Mouse (Mus musculus): ENCODE measurements at regions not wholly inside any gene's neighbourhood (a gene's known extent, or its start where the extent isn't known, plus 50 kb on each side); places are given as distances from the start of the nearest gene placed in this dataset.

DNA sequence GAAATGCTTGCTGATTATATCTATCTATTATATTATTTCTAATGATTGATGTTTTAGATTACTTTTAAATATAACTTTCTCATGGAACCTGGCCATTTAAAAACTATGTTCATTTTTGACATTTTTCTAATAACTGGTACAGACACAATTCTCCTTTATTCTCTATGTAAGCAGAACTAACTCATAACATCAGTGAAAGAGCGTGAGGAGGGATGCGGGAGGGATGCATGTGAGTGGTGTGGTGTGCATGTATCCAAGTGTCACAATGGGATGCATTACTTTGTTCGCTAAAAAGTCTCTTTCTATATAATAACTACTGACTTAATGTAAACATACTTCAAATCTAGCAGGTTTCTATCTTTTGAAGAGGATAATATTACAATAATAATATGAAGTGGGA lies 428.7 kb upstream of the Ccnh start:
- intact Hi-C loops (cut with DNase I), result no loop called here

DNA sequence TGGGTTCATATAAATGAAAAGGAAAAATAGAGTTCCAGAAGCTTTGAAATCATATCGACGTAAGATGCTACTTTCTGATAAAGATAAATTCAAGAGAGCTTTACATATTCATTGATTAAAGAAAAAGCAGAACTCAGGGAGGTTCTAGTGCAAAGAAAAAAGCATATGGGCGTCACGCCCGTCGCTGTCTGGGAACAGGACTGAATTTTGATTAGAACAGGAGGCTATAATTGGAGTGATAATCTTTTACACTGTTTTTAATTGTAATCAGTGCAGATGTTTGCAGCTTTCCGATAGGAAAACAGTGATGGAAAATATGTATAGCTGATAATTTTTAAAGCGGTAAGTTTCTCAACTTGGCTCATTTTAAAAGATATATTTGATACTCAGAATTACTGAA lies 428.2 kb upstream of the Ccnh start:
- intact Hi-C loops (cut with DNase I), result no loop called here

DNA sequence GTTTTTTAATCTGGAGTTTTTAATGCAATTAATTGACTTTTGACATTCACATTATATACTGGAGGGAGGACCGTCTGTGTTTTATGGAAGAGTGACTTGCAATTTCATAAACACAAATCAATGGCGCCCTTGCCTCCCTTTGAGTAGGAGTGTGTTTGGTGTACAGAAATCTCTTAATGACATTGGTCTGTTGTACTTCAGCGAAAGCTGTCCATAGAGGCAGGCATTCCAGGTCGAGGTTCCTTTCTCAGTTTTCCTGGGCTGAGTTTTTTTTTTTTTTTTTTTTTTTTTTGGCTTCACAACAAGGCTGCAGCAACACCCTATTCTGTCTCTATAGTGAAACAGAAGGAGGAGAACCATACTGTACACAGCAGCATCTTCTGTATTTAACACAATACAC lies 427.4 kb upstream of the Ccnh start:
- intact Hi-C loops (cut with DNase I), result no loop called here

DNA sequence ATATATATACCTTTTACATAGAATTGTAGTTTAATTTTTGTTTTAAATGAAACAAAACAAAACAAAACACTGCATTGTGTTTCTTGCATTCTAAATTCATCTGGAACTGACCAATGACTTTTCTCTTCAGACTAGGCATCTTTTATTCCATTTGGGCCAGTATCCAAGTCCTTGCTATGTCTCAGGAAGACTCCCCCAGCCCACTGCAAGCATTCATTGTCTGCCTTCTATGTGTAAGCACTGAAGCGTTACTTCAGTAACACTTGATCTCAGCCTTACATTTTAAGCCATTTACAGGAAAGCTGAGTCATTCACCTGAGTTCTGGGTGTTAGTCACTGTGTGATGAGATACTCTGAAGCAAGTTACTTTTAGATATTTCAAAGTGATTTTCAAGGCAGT lies 425.3 kb upstream of the Ccnh start:
- intact Hi-C loops (cut with DNase I), result no loop called here

DNA sequence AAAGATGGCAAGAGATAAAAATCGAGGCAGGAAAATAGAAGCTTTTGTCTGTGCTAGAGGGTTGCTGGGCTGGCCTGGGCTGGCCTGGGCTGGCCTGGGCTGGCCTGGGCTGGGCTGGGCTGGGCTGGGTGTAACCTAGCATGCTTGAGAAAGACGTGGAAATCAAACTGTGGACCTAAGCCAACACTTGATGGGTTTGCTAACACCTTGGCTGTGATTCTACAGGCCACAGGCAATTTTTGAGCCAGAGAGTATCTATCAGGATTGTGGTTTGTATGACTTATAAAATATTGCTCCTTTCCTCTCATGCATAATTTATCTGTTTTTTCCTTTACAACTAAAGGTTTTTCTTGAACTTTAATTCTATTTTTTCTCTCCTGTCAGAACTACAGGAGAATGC lies 417.3 kb upstream of the Ccnh start:
- intact Hi-C loops (cut with DNase I), result no loop called here

DNA sequence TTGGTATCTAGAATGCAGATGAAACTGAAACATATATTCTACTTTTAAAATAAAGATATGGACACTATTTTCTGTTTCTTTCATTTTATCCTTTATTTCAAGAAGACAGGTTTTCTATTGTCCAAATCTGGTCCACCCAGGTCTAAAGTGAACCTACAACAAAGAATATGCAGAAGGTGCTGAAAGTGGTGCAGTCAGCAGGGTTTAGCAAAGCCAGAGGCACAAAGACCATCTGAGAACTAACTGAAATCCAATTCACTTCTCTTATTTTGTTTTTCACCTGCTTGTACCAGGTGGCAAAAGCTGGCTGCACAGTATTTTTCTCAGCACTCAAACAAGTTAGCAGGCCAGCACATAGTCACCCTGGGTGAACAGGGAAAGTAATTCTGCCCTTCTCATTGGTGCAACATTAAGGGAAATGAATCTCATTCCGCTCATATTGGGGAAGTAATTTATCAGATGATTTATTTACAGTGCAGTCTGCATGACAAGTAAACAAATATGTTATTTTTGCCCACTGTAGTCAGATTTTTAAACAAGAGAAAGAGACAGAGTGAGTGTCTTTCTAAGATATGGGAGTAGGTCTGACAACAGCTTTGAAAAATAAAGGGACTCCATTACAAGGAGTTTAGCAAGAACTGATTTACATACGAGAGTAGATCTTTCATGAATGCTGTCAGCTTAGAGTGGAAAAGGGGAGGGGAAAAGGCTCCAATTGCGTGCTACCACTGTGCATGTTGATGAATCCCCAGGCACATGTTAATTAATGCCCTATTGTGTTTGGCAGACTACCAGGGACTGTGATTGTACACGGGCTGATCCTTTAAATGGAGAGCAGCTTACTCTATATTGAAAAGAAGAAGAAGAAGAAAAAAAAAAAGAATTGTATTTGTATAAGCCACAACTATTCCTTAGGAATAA lies 405.9 kb upstream of the Ccnh start:
- intact Hi-C loops (cut with DNase I), result no loop called here

DNA sequence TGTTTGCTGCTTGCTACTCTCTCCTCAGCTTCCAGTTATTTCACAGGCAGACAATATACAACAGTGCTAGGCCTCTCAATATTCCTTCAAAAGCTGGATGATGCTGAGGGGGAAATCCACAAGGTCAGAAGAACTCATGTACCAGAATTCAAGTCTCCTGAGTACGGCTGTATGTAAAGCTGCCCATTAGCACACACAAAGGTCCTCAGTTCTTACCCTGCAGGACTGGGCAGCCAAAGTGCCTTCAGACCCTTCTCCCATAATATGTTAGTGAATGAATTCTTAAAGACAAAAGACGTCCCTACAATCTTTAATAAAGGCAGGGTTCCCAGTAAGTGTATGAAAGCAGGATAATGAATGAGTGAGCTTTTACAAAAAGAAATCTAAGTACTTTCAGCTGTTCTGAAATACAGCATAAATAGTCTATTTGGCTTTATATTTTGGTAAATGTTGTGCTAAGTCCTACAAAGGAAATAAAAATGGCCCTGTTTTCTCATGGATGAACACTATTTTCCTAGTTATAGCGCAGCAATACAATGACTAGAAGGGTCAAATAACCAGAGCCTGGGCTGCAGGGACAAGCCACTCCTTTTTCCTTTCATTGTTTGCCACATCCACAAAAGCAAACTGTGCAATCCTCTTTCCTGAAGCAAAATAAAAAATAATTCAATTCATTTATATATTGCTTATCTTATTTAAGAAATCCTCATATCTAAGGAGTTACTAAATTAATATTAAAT lies 384.8 kb upstream of the Ccnh start:
- intact Hi-C loops (cut with DNase I), result no loop called here

DNA sequence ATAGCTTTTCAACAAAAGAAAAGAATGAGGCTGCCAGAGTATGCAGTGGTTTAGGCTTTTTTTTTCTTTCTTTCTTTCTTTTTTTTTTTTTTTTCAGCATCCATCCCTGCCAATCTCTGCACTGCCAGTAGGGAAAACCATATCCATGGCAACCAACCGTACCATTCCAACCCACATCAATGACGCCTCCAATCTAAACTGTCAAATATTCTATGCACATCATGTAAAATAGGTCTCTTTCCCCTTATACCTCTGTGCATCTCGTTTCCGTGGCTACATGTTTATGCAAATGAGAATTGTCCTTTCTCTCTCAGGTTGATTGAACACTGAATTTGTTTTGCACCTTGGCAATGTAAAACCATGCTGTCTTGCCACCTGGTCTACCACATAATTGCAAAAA lies 384.0 kb upstream of the Ccnh start:
- intact Hi-C loops (cut with DNase I), result no loop called here

DNA sequence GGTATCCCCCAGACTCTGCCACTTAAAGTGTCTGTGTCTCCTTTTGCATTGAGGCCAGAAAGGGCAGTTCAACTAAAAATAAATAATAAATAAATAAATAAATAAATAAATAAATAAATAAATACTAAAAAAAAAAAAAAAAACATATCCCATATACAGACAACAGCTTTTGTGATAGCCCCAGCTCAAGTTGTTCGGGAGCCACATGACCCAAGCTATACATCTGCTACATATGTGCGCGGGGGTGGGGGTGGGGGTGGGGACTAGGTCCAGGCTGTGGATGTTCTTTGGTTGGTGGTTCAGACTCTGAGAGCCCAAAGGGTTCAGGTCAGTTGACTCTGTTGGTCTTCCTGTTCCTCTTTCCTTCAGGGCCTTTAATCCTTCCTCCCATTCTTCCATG lies 379.6 kb upstream of the Ccnh start:
- intact Hi-C loops (cut with DNase I), result no loop called here
